Mouse (Mus musculus): ENCODE measurements at regions not wholly inside any gene's neighbourhood (a gene's known extent, or its start where the extent isn't known, plus 50 kb on each side); places are given as distances from the start of the nearest gene placed in this dataset.

- H3K27ac ChIP-seq: no peak overlapping the region
- H3K4me3 ChIP-seq: no peak overlapping the region
- H3K9me3 ChIP-seq: no peaks in the 10 kb centered on the region
- no peak for DNase-seq (ENCODE audit: low spot score)
- no peaks in the 10 kb centered on the region for H3K27me3 ChIP-seq (ENCODE audit: insufficient read depth, poor library complexity, severe bottlenecking)
- WGBS: 58% methylated on average over 2 of the region's 2 CpGs
- H3K4me1 ChIP-seq: no peaks in the 10 kb centered on the region
- no peaks in the 10 kb centered on the region for H3K36me3 ChIP-seq
These were observed 65.2 kb upstream of the Cabcoco1 start for GRCm38 (mm10) chr10:68606848-68607247.

- Histone ChIP-seq H3K27ac (no peak overlapping the region), H3K27me3 (ENCODE audit: insufficient read depth, poor library complexity, severe bottlenecking) (no peaks in the 10 kb centered on the region), H3K9me3 (no peaks in the 10 kb centered on the region), H3K4me3 (no peak overlapping the region), H3K4me1 (no peaks in the 10 kb centered on the region), H3K36me3 (no peaks in the 10 kb centered on the region)
- WGBS: 80% methylated on average over 9 of the region's 9 CpGs
- no peak for DNase-seq (ENCODE audit: low spot score)
These were observed 70.2 kb upstream of the Cabcoco1 start for GRCm38 (mm10) chr10:68611906-68612305.

GRCm38 (mm10) chr10:68612727-68613126 lies 71.0 kb upstream of the Cabcoco1 start:
- no peak for DNase-seq (ENCODE audit: low spot score)

GRCm38 (mm10) chr10:68623786-68624185 lies 82.1 kb upstream of the Cabcoco1 start:
- no peak overlapping the region for H3K4me3 ChIP-seq
- no peaks in the 10 kb centered on the region for H3K27me3 ChIP-seq (ENCODE audit: insufficient read depth, poor library complexity, severe bottlenecking)
- H3K4me1 ChIP-seq: no peaks in the 10 kb centered on the region
- H3K27ac ChIP-seq: no peak overlapping the region
- no peaks in the 10 kb centered on the region for H3K9me3 ChIP-seq
- 83% methylated on average over 5 of the region's 5 CpGs for WGBS
- no peaks in the 10 kb centered on the region for H3K36me3 ChIP-seq
- DNase-seq (ENCODE audit: low spot score): no peak

More at GRCm38 (mm10) chr10:68612727-68613126, 71.0 kb upstream of the Cabcoco1 start:
- Histone ChIP-seq H3K27ac (no peak overlapping the region), H3K27me3 (ENCODE audit: insufficient read depth, poor library complexity, severe bottlenecking) (no peaks in the 10 kb centered on the region), H3K36me3 (no peaks in the 10 kb centered on the region), H3K4me3 (no peak overlapping the region), H3K9me3 (no peaks in the 10 kb centered on the region), H3K4me1 (no peaks in the 10 kb centered on the region)
- WGBS: 83% methylated on average over 3 of the region's 3 CpGs

GRCm38 (mm10) chr10:68625329-68625728 lies 83.6 kb upstream of the Cabcoco1 start:
- DNase-seq (ENCODE audit: low spot score): no peak
- Histone ChIP-seq H3K4me3 (no peak overlapping the region), H3K27me3 (ENCODE audit: insufficient read depth, poor library complexity, severe bottlenecking) (no peaks in the 10 kb centered on the region), H3K27ac (no peak overlapping the region), H3K9me3 (no peaks in the 10 kb centered on the region), H3K4me1 (no peaks in the 10 kb centered on the region), H3K36me3 (no peaks in the 10 kb centered on the region)
- 49% methylated on average over 5 of the region's 5 CpGs for WGBS

GRCm38 (mm10) chr10:68625752-68626151 lies 84.1 kb upstream of the Cabcoco1 start:
- 29% methylated on average over 2 of the region's 2 CpGs for WGBS
- Histone ChIP-seq H3K36me3 (no peaks in the 10 kb centered on the region), H3K9me3 (no peaks in the 10 kb centered on the region), H3K4me1 (no peaks in the 10 kb centered on the region), H3K27me3 (ENCODE audit: insufficient read depth, poor library complexity, severe bottlenecking) (no peaks in the 10 kb centered on the region), H3K27ac (no peak overlapping the region), H3K4me3 (no peak overlapping the region)
- DNase-seq (ENCODE audit: low spot score): no peak

GRCm38 (mm10) chr10:68629486-68629885 lies 87.8 kb upstream of the Cabcoco1 start:
- no peaks in the 10 kb centered on the region for H3K9me3 ChIP-seq
- H3K36me3 ChIP-seq: no peaks in the 10 kb centered on the region
- H3K4me1 ChIP-seq: no peaks in the 10 kb centered on the region
- DNase-seq (ENCODE audit: low spot score): no peak
- H3K27me3 ChIP-seq (ENCODE audit: insufficient read depth, poor library complexity, severe bottlenecking): no peaks in the 10 kb centered on the region
- H3K4me3 ChIP-seq: no peak overlapping the region
- no peak overlapping the region for H3K27ac ChIP-seq
- 79% methylated on average over 2 of the region's 2 CpGs for WGBS

- no peak overlapping the region for H3K27ac ChIP-seq
- H3K4me3 ChIP-seq: no peak overlapping the region
- H3K36me3 ChIP-seq: no peaks in the 10 kb centered on the region
- WGBS: 85% methylated on average over 5 of the region's 5 CpGs
- no peak for DNase-seq (ENCODE audit: low spot score)
- no peaks in the 10 kb centered on the region for H3K9me3 ChIP-seq
- no peaks in the 10 kb centered on the region for H3K27me3 ChIP-seq (ENCODE audit: insufficient read depth, poor library complexity, severe bottlenecking)
- no peaks in the 10 kb centered on the region for H3K4me1 ChIP-seq
These were observed 90.3 kb upstream of the Tmem26 start for GRCm38 (mm10) chr10:68633180-68633579.

- 47% methylated on average over 5 of the region's 5 CpGs for WGBS
- H3K27ac ChIP-seq: no peak overlapping the region
- no peaks in the 10 kb centered on the region for H3K9me3 ChIP-seq
- no peaks in the 10 kb centered on the region for H3K36me3 ChIP-seq
- H3K4me3 ChIP-seq: no peak overlapping the region
- H3K4me1 ChIP-seq: no peaks in the 10 kb centered on the region
- no peaks in the 10 kb centered on the region for H3K27me3 ChIP-seq (ENCODE audit: insufficient read depth, poor library complexity, severe bottlenecking)
- no peak for DNase-seq (ENCODE audit: low spot score)
These were observed 70.7 kb upstream of the Tmem26 start for GRCm38 (mm10) chr10:68652700-68653099.

- no peak overlapping the region for H3K27ac ChIP-seq
- H3K4me1 ChIP-seq: no peaks in the 10 kb centered on the region
- H3K27me3 ChIP-seq (ENCODE audit: insufficient read depth, poor library complexity, severe bottlenecking): no peaks in the 10 kb centered on the region
- H3K9me3 ChIP-seq: no peaks in the 10 kb centered on the region
- H3K4me3 ChIP-seq: no peak overlapping the region
- DNase-seq (ENCODE audit: low spot score): no peak
- H3K36me3 ChIP-seq: no peaks in the 10 kb centered on the region
- 71% methylated on average over 2 of the region's 2 CpGs for WGBS
These were observed 68.0 kb upstream of the Tmem26 start for GRCm38 (mm10) chr10:68655491-68655890.

GRCm38 (mm10) chr10:68666094-68666493 lies 57.4 kb upstream of the Tmem26 start:
- no peak for DNase-seq (ENCODE audit: low spot score)
- H3K36me3 ChIP-seq: no peaks in the 10 kb centered on the region
- no peaks in the 10 kb centered on the region for H3K27me3 ChIP-seq (ENCODE audit: insufficient read depth, poor library complexity, severe bottlenecking)
- H3K4me3 ChIP-seq: no peak overlapping the region
- 85% methylated on average over 3 of the region's 3 CpGs for WGBS
- no peaks in the 10 kb centered on the region for H3K9me3 ChIP-seq
- H3K4me1 ChIP-seq: peaks cover 6% of the 10 kb centered on the region; the same call in 1 of the 2 replicates
- no peak overlapping the region for H3K27ac ChIP-seq

GRCm38 (mm10) chr10:68669330-68669729 lies 54.1 kb upstream of the Tmem26 start:
- H3K4me3 ChIP-seq: no peak overlapping the region
- H3K9me3 ChIP-seq: no peaks in the 10 kb centered on the region
- no peak overlapping the region for H3K27ac ChIP-seq
- H3K36me3 ChIP-seq: no peaks in the 10 kb centered on the region
- H3K4me1 ChIP-seq: peaks cover 6% of the 10 kb centered on the region; the same call in 1 of the 2 replicates
- DNase-seq (ENCODE audit: low spot score): no peak
- no peaks in the 10 kb centered on the region for H3K27me3 ChIP-seq (ENCODE audit: insufficient read depth, poor library complexity, severe bottlenecking)
- 84% methylated on average over 6 of the region's 6 CpGs for WGBS

- WGBS: 15% methylated on average over 3 of the region's 3 CpGs
These were observed 53.5 kb upstream of the Tmem26 start for GRCm38 (mm10) chr10:68669992-68670391.

GRCm38 (mm10) chr10:68672291-68672690 lies 51.2 kb upstream of the Tmem26 start:
- H3K36me3 ChIP-seq: no peaks in the 10 kb centered on the region
- 85% methylated on average over 12 of the region's 12 CpGs for WGBS
- H3K27me3 ChIP-seq (ENCODE audit: insufficient read depth, poor library complexity, severe bottlenecking): no peaks in the 10 kb centered on the region
- no peak overlapping the region for H3K4me3 ChIP-seq
- no peak overlapping the region for H3K27ac ChIP-seq
- DNase-seq (ENCODE audit: low spot score): no peak
- H3K9me3 ChIP-seq: no peaks in the 10 kb centered on the region
- H3K4me1 ChIP-seq: peaks cover 6% of the 10 kb centered on the region; the same call in 1 of the 2 replicates

More at GRCm38 (mm10) chr10:68669992-68670391, 53.5 kb upstream of the Tmem26 start:
- Histone ChIP-seq H3K36me3 (no peaks in the 10 kb centered on the region), H3K4me1 (peaks cover 6% of the 10 kb centered on the region; the same call in 1 of the 2 replicates), H3K27me3 (ENCODE audit: insufficient read depth, poor library complexity, severe bottlenecking) (no peaks in the 10 kb centered on the region), H3K4me3 (0 out of 2 replicates have a peak overlapping the region, but pooled peaks have one; percentile 6), H3K9me3 (no peaks in the 10 kb centered on the region), H3K27ac (peak overlapping the region; percentile 81)
- DNase-seq (ENCODE audit: low spot score): no peak

Measured in heart, embryonic 10.5 days (tissue).